Mouse (Mus musculus) megakaryocyte, embryonic 14.5 days (primary cell): ENCODE results near the gene Ryr1. TPM values are rescaled to one million over a fixed set of nuclear protein-coding genes. Genes with fewer than 3 reads are reported as not detected.

ENCODE experiments used
- H3K27me3 ChIP-seq: replicated peaks from 2 replicates; pipeline ENCODE3; 2012; ENCODE audit warnings: inconsistent platforms
- H3K36me3 ChIP-seq: replicated peaks from 2 replicates; pipeline ENCODE3; 2012; ENCODE audit warnings: low read length, inconsistent platforms, mixed read lengths
- H3K4me1 ChIP-seq: 2 replicates; pipeline ENCODE4 v1.6.1; 2012; ENCODE audit warnings: inconsistent platforms
- H3K4me3 ChIP-seq: replicated peaks from 2 replicates; pipeline ENCODE3; 2012; ENCODE audit warnings: moderate library complexity, mild to moderate bottlenecking, inconsistent platforms
- H3K9me3 ChIP-seq: 2 replicates; pipeline ENCODE4 v1.6.1; 2012; ENCODE audit warnings: inconsistent platforms
- FLI1 ChIP-seq: IDR thresholded peaks from 2 replicates; pipeline ENCODE4 v1.6.1; 2012; ENCODE audit warnings: low read length, inconsistent platforms, mixed read lengths
- GATA1 ChIP-seq: IDR thresholded peaks from 3 replicates; pipeline ENCODE4 v1.6.1; 2012; ENCODE audit warnings: mixed read lengths, low read length, inconsistent platforms, borderline replicate concordance
- polyA plus RNA-seq: library from polyadenylated mRNA; stranded (reverse); fragments of >175 nt; gene quantifications from 2 replicates; pipeline ENCODE4 v1.2.3, GENCODE M21; 2012; ENCODE audit warnings: low replicate concordance; ENCODE audit not compliant: insufficient read depth

The Ryr1 gene
- polyA plus RNA-seq, 1 experiment, result 0.12 TPM

GRCm38 (mm10) chr7:29061522-29062037 is 63.4 kb downstream of the Ryr1 start:
- Histone ChIP-seq H3K4me1 (peaks cover 7% of the 10 kb centered on the region), H3K36me3 (no peaks in the 10 kb centered on the region), H3K27me3 (peaks cover 68% of the 10 kb centered on the region), H3K4me3 (peak overlapping the region; percentile 79), H3K9me3 (0 out of 2 replicates have a peak, but pooled peaks cover 4% of the 10 kb centered on the region)
- no peak for TF ChIP-seq FLI1

GRCm38 (mm10) chr7:29059445-29059844 is 65.5 kb downstream of the Ryr1 start:
- peaks cover 7% of the 10 kb centered on the region for H3K4me1 ChIP-seq
- peaks cover 74% of the 10 kb centered on the region for H3K27me3 ChIP-seq
- no peak for TF ChIP-seq GATA1
- no peak for TF ChIP-seq FLI1
- H3K9me3 ChIP-seq, result no peaks in the 10 kb centered on the region
- H3K4me3 ChIP-seq, result no peak overlapping the region
- no peaks in the 10 kb centered on the region for H3K36me3 ChIP-seq

- H3K36me3 ChIP-seq, result no peaks in the 10 kb centered on the region
- peaks cover 8% of the 10 kb centered on the region; the same call in 1 of the 2 replicates for H3K4me1 ChIP-seq
- H3K27me3 ChIP-seq, result peaks cover 72% of the 10 kb centered on the region
- H3K9me3 ChIP-seq, result peaks cover 19% of the 10 kb centered on the region
- H3K4me3 ChIP-seq, result no peak overlapping the region
- TF ChIP-seq GATA1 (no peak), FLI1 (no peak)
Observed at GRCm38 (mm10) chr7:29052821-29053220, 72.2 kb downstream of the Ryr1 start.

- Histone ChIP-seq H3K27me3 (peaks cover 55% of the 10 kb centered on the region), H3K4me1 (peaks cover 13% of the 10 kb centered on the region), H3K4me3 (no peak overlapping the region), H3K36me3 (no peaks in the 10 kb centered on the region), H3K9me3 (peaks cover 19% of the 10 kb centered on the region)
- TF ChIP-seq FLI1 (no peak), GATA1 (no peak)
Observed at GRCm38 (mm10) chr7:29050797-29051196, 74.2 kb downstream of the Ryr1 start.

- Histone ChIP-seq H3K27me3 (peaks cover 40% of the 10 kb centered on the region), H3K4me1 (peaks cover 21% of the 10 kb centered on the region), H3K4me3 (no peak overlapping the region), H3K36me3 (no peaks in the 10 kb centered on the region), H3K9me3 (peaks cover 19% of the 10 kb centered on the region)
- no peak for TF ChIP-seq GATA1
- TF ChIP-seq FLI1, result no peak
Observed at GRCm38 (mm10) chr7:29048615-29049014, 76.4 kb downstream of the Ryr1 start.

GRCm38 (mm10) chr7:29048070-29048469 is 76.9 kb downstream of the Ryr1 start:
- peaks cover 22% of the 10 kb centered on the region for H3K4me1 ChIP-seq
- H3K9me3 ChIP-seq, result peaks cover 19% of the 10 kb centered on the region
- no peak for TF ChIP-seq FLI1
- TF ChIP-seq GATA1, result no peak
- no peaks in the 10 kb centered on the region for H3K36me3 ChIP-seq
- H3K4me3 ChIP-seq, result no peak overlapping the region
- peaks cover 34% of the 10 kb centered on the region for H3K27me3 ChIP-seq

- no peak overlapping the region for H3K4me3 ChIP-seq
- TF ChIP-seq GATA1, result no peak
- no peak for TF ChIP-seq FLI1
- peaks cover 24% of the 10 kb centered on the region for H3K4me1 ChIP-seq
- H3K27me3 ChIP-seq, result peaks cover 21% of the 10 kb centered on the region
- no peaks in the 10 kb centered on the region for H3K36me3 ChIP-seq
- peaks cover 14% of the 10 kb centered on the region for H3K9me3 ChIP-seq
Observed at GRCm38 (mm10) chr7:29046533-29046932, 78.4 kb downstream of the Ryr1 start.

GRCm38 (mm10) chr7:29044302-29044701 is 80.7 kb downstream of the Ryr1 start:
- Histone ChIP-seq H3K36me3 (no peaks in the 10 kb centered on the region), H3K9me3 (peaks cover 9% of the 10 kb centered on the region), H3K4me1 (peaks cover 36% of the 10 kb centered on the region), H3K27me3 (peaks cover 16% of the 10 kb centered on the region), H3K4me3 (no peak overlapping the region)
- TF ChIP-seq GATA1 (no peak), FLI1 (no peak)

GRCm38 (mm10) chr7:29043674-29044057 is 81.3 kb downstream of the Ryr1 start:
- Histone ChIP-seq H3K4me3 (no peak overlapping the region), H3K36me3 (no peaks in the 10 kb centered on the region), H3K4me1 (peaks cover 39% of the 10 kb centered on the region), H3K27me3 (peaks cover 12% of the 10 kb centered on the region), H3K9me3 (peaks cover 7% of the 10 kb centered on the region)
- TF ChIP-seq FLI1 (no peak), GATA1 (no peak)

GRCm38 (mm10) chr7:29043016-29043673 is 81.8 kb downstream of the Ryr1 start:
- H3K4me3 ChIP-seq, result no peak overlapping the region
- H3K4me1 ChIP-seq, result peaks cover 39% of the 10 kb centered on the region
- H3K36me3 ChIP-seq, result no peaks in the 10 kb centered on the region
- H3K9me3 ChIP-seq, result peaks cover 2% of the 10 kb centered on the region
- TF ChIP-seq FLI1 (no peak), GATA1 (no peak)
- peaks cover 10% of the 10 kb centered on the region for H3K27me3 ChIP-seq
